Mouse (Mus musculus) urinary bladder, postnatal 10 days (tissue): ENCODE measurements around the gene Tbcb.
"Not testable (repeated sequence)": the region's sequence is repeated elsewhere in the genome, so short reads cannot be mapped to it uniquely, and the experiment has no call there.

Experiments
- DNase-seq: peaks from one replicate; pipeline ENCODE4 v3.0.0; 2022; ENCODE audit warnings: low spot score

Gene Tbcb

DNA sequence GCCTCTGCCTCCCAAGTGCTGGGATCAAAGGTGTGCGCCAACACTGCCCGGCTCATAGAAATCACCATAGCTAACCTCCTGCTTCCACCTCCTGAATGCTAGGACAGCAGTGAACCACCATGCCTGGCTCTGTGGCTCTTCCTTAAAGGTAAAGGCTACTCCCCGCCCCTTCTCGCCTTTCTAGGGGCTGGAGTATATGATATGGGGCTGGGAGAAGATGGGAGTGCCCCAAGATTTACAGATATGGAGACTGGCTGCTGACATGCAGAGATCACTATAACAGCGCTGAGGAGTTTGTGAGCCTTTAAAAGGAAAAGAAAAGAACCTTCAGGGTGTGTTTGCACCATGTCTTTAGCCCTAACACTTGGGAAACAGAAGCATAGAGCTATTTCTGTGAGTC lies 9.9 kb downstream of the Tbcb start:
- DNase-seq = no peak

DNA sequence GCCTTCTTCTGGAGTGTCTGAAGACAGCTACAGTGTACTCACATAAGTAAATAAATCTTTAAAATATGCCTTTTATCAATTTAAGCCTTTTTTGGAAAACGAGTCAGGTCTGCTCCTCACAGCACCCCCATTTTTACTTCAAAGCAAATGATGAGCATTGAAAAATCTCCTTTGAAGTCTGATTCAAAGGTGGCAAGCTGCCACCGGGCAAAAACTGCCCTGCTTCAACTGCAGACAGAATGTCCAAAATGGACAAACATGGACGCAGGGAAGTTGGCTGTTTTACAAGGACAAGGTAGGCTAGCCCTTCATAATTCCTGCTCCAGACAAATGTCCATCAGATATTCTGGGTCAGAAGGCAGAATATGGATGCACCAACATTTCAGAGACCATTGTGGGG lies 10.6 kb downstream of the Tbcb start:
- DNase-seq = no peak

DNA sequence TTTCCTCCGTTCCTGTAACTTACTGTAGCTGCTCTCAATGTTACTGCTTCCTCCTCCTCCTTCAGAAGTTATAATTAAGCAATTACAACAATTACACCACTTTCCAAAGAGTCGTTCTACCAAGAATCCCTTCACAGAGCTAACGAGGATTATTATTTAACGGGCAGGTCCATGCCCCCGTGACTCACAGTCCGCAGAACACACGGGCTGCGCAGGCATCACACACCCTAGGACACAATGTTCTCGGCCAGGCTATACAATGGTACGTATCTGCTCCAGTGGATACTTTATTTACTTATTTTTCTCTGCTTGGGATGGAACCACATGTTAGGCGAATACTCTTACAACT lies 12.1 kb downstream of the Tbcb start:
- no peak for DNase-seq

DNA sequence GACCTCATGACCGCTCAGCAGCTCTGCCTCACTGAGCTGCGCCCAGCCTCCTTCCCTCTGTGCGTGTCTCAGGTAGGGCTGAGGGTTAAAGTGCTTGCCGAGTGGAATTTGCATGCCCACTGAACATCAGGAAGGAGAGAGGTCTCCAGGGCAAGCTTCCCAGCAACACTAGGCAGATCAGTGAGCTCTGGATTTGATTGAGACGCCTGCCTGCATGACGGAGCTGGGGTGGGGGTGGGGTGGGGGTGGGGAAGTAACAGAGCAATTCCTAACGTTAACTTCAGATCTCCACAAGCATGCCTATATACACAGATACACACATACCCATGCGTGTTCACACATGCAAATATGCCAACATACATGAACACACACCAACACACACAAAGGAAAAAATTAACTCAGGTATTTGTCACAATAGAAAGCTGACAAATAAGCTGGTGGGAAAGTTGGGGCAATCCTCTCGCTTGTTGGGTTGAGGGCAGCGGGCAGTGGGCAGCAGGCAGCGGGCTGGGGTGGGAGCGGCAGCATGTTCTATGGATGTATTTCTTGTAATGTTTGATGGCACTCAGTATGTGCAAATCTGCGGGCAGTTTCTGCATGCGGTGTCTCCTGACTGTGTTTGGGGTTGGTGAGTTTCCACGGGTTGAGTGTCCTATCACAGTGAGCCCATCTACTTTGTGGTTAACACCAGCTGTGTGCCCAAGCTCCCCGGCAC lies 12.6 kb downstream of the Tbcb start:
- DNase-seq = no peak

DNA sequence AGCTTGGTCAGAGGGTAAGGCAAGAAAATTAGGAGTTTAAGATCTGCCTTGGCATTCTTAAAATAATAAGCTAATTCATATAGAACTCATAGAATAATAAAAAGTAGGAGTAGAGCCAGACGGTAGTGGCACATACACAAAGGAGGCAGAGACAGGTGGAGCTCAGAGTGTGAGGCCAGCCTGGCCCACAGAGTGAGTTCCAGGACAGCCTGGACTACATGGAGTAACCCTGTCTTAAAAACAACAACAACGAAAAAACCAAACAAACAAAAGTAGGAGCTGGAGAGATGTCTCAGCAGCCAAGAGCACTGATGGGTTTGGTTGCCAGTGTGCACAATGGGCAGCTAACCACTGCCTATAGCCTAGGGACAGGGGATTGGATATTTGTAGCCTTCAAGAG lies 14.8 kb downstream of the Tbcb start:
- no peak for DNase-seq

DNA sequence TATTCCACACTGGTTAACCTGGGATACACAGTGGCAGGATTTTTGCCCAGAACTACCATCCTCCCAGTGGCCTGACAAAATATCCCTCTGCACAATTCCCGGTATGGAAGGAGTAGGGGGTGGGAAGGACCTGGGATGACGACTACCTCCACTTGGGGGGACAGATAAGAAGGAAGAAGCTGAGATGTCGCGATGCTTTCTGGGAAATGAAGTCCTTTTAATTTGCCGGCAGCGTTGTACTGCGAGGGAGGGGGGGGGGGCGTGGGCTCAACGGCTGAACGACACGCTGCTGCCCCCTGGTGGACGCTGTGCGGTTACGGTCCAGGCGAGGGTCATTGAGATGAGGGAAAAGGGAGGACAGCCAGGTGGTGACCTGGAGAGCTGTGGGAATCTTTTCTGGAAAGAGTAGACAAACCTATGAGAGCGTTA lies 15.3 kb downstream of the Tbcb start:
- no peak for DNase-seq

DNA sequence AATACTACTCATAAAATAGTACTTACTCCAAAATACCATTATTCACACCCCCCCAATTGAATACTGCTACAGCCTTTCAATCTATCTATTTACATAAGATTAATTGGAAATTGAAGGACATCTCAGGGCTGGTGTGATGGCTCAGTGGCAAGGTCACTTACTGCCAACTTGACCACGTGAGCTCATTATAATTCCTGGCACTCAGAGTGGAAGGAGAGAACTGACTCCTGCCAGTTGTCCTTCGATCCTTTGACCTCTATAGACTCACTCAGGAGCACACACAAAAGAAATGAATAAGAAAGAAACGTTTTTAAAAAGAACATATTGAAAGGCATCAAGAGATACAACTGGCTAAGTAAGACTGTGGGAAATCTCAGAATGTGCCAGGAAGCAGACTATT lies 16.2 kb downstream of the Tbcb start:
- no peak for DNase-seq

DNA sequence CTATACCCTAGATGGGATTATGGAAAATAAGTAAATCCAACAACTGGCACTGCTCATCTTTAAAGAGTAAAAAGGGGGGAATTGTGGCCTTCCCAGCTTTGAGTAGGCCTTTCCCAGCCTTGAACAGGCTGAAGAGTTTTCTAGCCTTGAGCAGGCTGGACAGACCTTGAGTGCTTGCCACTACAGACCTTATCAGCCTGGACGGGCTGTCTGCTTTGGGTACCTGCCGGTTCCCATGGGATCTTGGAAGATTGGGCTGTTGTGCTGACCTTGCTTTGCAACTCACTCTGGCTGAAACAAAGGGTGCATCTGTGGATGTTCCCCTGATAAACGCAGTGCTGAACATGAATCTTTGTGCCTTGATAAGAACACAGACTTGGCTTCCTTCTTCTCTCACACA lies 18.2 kb downstream of the Tbcb start:
- no peak for DNase-seq

DNA sequence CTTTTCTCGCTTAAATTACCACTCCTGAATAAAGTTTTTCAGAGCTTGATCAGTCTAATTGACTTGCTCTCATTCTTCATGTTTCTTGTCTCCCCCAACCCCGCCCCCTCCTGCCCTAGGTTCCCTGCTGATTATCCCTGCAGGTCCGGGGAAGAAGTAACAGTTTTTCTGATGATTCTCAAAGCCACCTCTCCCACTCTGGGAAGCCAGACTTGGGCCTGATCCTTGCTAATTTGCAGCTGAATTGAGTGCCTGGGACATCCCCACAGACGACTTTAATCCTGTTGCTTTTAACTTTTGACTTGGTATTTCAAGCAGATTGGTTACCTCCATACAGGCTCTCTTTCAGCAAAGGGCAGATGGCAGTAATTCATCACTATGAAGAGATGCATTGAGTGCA lies 21.0 kb downstream of the Tbcb start:
- DNase-seq = no peak

DNA sequence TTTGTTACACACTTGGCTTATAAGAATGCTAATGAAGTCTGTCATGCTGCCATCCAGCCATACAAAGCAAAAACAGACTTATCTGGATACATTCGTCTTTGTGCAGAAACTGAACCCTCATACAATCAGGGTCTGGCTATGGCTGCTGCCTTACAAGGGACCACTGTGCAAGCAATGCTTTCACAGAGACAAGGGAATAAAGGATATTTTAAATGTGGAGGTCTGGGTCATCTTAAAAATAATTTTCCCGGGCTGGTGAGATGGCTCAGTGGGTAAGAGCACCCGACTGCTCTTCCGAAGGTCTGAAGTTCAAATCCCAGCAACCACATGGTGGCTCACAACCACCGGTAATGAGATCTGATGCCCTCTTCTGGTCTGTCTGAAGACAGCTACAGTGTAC lies 25.7 kb downstream of the Tbcb start:
- not testable (repeated sequence) for DNase-seq

DNA sequence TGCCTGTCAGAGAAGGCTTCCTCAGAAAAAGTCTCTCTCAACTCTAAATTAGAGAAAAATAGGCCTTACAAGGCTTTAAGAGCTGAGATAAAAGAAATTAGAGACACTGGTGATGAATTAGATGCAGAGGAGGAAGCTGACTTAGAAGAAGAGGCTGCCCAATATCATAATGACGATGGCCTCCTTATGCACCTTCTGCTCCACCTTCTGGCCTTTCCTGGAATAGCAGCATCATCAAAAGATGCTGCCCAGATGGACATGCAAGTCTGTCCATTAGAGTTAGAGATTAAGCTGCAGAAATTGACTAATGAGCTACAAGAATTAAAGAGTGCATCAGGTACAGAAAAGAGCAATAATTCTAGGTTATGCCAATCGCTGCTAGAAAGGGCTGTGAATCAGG lies 26.7 kb downstream of the Tbcb start:
- DNase-seq = no peak

DNA sequence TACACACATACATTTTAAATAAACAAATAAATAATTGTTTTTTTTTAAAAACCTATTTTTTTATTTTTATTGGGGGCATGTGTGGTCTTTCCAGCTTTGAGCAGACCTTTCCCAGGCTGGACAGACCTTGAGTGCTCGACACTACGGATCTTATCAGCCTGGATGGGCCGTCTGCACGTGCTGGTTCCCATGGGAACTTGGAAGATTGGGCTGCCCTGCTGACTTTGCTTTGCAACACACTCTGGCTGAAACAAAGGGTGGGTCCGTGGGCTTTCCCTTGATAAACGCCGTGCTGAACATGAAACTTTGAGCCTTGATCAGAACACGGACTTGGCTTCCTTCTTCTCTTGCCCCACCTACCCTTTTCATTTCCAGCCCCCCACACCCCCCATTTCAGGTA lies 27.7 kb downstream of the Tbcb start:
- DNase-seq = no peak

DNA sequence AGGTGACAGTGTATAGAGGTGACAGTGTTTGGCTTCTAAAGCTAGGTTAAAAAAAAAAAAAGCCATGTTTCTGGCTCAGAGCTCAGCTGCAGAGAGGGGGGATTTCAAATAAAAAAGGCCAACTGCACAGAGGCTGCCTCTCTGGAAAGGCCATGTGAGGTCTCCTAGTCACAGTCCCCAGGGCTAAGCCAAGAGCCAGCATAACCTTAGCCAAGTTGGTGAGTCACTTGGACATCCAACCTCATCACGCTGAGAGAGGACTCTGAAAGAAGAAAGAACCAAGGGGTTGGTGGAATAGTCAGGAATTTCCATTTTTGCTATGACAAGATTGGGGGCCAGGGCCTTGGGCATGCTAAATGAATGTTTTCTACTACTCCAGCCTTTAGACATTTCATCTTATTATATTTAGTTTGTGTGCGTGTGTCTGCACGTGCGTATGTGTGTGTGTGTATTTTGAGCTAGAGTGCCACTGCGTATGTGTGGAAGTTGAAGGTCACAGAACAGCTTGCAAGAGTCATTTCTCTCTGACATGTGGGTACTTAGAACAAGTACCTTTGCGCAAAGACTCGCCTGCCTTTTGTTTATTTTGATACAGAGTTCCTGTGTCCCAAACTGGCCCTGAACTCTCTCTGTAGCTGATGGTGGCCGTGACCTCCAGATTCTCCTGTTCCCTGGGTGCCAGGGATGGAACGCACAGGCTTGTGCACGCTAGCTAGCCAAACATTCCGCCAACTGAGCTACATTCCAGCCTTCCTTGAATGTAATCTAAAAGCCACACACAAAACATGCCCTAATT lies 29.0 kb downstream of the Tbcb start:
- DNase-seq = no peak

DNA sequence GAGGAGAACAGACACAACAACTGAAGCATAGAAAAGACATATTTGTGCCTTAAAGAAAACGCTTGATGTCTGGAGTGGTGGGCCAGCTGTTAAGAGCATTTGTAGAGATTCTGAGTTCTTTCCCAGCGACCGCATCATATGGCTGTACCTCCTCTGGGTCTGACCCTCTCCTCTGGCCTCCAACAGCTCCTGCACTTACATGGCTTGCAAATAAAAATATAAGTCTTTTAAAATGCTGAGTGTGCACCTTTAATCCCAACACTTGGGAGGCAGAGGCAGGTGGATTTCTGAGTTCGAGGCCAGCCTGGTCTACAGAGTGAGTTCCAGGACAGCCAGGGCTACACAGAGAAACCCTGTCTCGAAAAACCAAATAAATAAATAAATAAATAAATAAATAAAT lies 31.4 kb downstream of the Tbcb start:
- DNase-seq = not testable (repeated sequence)

DNA sequence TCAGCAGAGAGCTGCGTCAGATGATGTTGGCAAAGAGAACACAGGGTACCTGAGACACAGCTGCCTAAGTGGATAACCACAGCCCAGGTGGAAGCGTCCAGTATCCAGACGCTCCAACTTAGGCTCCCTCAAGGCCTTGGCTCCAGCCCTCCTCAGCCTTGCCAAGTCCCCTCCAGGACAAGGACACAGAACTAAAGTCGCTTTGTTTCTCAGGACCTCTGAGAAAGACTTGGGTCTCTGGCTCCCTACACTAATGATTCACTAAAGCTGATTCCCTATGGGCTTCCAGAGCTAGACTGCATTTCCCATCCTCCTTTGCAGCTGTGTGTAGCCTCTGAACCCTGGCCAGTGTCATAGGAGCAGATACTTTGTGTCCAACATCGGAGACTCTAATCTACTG lies 31.9 kb downstream of the Tbcb start:
- DNase-seq = no peak

DNA sequence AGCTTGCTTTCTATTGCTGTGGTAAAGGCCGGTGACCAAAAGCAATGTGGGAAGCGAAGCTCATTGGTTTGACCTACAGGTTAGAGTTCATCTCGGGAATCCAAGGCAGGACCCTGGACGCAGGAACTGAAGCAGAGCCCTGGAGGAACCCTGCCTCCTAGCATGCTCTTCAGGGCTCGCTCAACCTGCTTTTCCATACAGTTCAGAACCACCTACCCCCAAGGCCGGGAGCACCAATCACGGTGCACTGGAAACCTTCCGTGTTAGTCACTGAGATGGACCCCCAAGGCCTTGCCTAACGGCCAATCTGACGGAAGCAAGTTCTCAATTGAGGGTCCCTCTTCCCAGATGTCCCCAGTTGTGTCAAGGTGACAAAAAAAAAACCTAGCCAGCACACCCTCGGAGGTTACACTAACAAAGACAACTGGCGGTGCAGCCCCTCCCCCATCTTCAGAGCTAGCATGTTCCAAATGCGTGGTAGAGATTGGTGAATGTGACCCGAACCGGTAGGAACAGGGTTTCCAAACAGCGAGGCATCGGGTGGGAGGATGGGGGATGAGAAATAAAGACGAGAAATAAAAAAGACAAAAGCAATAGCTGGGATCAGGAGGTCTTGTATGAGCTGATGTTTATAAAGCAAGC lies 32.5 kb downstream of the Tbcb start:
- DNase-seq = no peak

DNA sequence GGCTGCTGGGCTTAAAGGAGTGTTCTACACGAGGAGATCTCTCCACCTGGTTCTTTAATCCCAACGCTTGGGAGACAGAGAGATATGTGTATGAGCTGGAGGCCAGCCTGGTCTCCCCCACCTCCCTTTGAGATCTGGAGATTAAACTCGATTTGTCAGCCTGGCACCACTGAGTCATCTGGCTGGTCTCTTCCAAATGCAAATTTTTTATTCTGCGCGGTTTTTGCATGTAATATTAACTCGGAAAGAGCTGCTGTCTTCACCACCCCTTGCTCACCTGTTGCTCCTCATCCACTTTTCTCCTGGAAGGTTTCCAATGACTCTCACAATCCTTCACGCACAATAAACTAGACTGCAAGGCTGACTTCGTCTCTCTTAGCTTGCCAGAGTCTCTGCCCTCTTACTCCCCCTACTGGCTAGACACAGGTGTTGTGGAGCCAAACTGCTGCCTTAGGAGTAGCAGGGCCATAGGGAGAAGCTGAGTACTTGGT lies 33.5 kb downstream of the Tbcb start, which contains the start of gene Capns1:
Gene Capns1, minus strand, starts transcription at position 331 of the 491 bp plus-strand sequence.
- no peak for DNase-seq

DNA sequence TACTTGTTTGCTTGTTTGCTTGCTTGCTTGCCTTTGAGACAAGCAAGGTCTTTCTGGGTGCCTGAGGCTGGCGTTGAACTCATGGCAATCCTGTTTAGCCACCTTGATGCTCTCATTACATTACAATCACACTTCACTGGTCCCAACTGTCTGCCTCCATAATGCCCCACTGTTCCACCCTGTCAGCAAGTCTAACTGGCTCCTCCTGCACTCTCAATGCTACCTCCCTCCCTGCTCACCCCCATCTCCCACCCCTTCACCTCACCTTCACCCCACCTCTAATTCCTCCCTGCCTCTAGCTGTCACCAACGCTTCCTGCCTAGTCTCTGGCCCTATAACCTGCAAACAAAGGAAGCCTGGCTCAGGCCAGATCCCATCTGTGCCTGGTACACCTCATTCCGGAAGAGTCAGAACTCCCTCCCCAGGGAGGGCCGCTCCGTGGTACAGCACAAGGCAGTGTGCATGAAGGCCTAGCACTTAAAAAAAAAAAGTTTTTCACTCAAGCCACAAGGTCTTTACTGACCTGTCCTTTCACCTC lies 34.4 kb downstream of the Tbcb start:
- DNase-seq = no peak

DNA sequence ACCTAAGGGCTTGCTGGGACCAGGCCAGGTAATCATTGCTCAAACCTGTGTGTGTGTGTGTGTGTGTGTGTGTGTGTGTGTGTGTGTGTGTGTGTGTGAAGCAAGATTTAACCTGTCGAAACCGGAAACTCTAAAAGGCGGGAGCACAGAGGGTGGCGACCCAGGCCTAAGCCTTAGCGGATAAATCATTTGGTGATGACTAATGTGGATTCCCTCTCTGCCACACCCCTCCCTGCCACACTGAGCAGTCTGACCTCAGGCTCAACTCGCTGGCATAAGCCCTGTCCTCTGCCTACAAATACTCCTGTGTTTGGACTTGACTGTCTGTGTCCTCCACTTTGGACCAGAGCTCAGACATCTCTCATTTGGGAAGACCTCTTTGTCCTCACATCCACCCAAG lies 35.9 kb downstream of the Tbcb start:
- DNase-seq = no peak

DNA sequence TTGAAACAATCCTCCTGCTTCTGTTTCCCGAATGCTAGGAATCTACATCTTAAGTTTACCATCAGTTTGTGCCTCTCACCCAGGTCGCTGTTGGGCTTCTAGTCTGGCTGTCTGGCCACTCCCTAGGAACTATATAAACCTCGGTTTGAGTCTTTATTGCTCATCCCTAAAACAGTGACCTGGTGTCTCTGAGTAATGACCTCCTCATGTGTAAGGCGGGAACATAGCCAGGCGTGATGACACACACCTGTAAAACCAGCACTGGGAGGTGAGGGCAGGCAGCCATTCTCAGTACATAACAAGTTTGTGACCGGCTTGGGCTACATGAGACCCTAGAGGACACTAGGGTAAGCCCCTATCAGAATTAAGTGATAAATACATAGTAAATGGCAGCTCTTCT lies 36.6 kb downstream of the Tbcb start:
- DNase-seq = no peak

DNA sequence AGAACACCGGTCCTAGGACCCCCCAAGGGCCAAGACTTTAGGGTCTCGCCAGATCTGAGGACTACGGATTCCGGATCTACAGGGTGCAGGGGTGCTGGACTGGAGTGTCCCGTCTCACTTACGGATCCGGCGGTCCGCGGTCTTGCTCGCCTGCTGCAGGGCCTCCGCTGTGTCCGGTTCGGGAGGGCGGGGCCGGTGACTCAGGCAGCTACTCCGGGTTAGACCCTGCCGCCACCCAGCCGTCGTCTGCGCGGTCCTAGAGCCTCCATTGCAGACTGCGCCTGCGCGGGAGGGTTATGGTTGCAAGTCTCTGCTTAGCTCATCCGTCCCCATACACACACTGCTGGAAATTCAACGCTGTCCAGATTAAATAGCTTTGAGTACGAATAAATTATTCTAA lies 37.2 kb downstream of the Tbcb start:
- peak; percentile 82 for DNase-seq

DNA sequence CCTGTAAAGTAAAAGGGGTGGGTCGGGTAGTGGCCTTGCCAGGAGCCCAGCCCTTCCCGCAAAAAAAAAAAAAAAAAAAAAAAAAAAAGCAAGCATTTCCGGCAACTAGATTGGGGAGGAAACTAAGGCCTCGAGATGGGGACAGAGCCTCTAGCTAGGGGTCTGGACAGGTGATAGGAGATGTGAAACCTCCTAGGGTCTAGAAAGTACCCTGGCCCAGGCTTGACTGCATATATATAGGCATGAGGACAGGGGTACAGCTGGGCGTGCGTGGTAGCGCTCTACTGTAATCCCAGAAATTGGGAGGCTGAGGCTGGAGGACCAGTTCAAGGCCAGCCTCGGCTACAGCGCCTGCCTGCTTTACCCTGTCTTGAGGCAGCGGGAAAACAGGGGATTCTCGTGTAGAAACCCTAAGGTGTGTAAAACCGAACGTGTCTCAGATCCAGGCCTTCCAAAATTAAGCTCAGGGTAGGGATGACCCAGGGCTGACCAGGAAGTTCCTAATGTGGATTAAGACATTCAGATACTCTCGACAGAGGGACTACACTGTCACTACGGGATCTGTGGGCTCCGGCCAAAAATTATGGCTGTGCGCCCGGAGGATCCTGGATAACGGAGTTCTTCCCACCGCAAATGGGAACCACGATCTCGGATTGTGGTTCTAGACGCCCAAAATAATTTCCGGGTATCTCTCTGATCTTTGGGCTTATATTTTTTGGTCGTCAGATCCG lies 37.8 kb downstream of the Tbcb start:
- DNase-seq = no peak
